Mouse (Mus musculus) ovary, postnatal 36 days (tissue): ENCODE data around the gene Bdh1.
A peak's percentile ranks its signal among the peaks of the same experiment; 100 is the strongest.

Experiments
- DNase-seq: peaks from one replicate; pipeline ENCODE4 v3.0.0; 2022; ENCODE audit warnings: low spot score, mixed read lengths

Bdh1 gene

GRCm38 (mm10) chr16:31501751-31502365 lies 79.8 kb downstream of the Bdh1 start:
- no peak for DNase-seq

- DNase-seq = peak; percentile 12
Measured at GRCm38 (mm10) chr16:31506665-31507456, 84.8 kb downstream of the Bdh1 start.

GRCm38 (mm10) chr16:31507457-31507755 lies 85.3 kb downstream of the Bdh1 start:
- peak; percentile 31 for DNase-seq

DNA sequence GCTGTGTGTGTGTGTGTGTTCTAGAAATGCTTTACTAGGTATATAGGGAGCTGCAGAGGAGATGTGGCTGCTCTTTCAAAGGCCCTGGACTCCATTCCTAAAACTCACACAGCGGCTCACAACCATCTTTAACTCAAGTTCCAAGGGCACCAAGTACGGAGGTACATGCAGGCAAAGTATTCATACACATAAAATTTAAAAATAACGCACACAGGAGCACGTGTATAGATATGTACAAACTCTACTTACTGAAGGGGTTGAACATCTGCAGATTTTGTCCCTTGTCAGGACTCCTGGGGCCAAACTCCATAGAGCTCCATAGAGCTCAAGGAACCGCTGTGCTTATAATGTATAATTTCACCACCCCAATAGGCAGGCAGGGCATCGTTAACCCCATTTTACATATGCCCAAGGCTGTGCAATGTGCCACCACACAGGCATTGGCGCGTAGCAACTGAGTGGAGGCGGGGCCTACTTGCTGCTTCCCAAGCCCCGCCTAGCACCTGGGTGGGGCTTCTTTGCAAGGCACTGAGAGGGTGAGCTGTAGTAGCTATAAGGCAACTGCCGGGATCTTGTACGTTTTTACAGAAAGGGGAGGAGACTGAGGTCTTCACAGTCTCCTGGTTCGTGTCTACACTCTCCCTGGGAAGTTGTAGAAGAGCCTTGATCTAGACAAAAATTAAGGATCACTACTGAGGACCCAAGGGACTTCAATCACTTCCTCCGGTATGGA lies 85.9 kb downstream of the Bdh1 start:
- peak; percentile 14 for DNase-seq
